ENCODE assay signal across 7 mouse cellular contexts in genomic region chr11:5691775-5692174, GRCm38 (mm10). TPM values are rescaled to one million over a fixed set of nuclear protein-coding genes. Genes with fewer than 3 reads are reported as not detected.
DNase-seq lines count a peak whose midpoint lies in the region; ATAC-seq and TF ChIP-seq lines count a peak whose summit lies in the region.

No protein-coding gene starts in this region.

- in situ Hi-C loops in CH12.LX (cut with MboI; ENCODE audit: low pct_ligation_motif_present, low pct_unique_long_range_greater_than_20kb, low sequenced_read_pairs): no loop called here

- TF ChIP-seq RAD21 in CH12.LX (IDR thresholded peaks at IDR 0.05; ENCODE audit: low read depth, low read length): peak; percentile 82
- TF ChIP-seq RAD21 in MEL (IDR thresholded peaks at IDR 0.05; ENCODE audit: low read depth, low read length): peak; percentile 98

- no peaks in the 10 kb centered on the region for H3K36me3 ChIP-seq in kidney, embryonic 14.5 days (ENCODE audit: control insufficient read depth, insufficient read depth, low read length)
- no peaks in the 10 kb centered on the region for H3K36me3 ChIP-seq in CH12.LX (replicated peaks in 1 of 2; ENCODE audit: control insufficient read depth in 1 of 2, insufficient read depth in 1 of 2, low read length in 1 of 2)
- no peaks in the 10 kb centered on the region; a peak in 1 of 4 replicates for H3K36me3 ChIP-seq in MEL (ENCODE audit: control insufficient read depth in 1 of 2, insufficient read depth in 2 of 2, low read length in 2 of 2)

- no peak overlapping the region for H3K4me2 ChIP-seq in kidney, embryonic 14.5 days (replicated peaks; ENCODE audit: low read depth, low read length)
- no peak overlapping the region for H3K4me2 ChIP-seq in CH12.LX (ENCODE audit: insufficient read depth, low read depth, poor library complexity, severe bottlenecking)

- TF ChIP-seq CTCF in CH12.LX (conservative IDR thresholded peaks at IDR 0.05 in 1 of 2, IDR thresholded peaks at IDR 0.05 in 1 of 2; ENCODE audit: low read depth in 2 of 2, low read length in 2 of 2): peak in 1 of 2 experiments; percentile 79; a peak in 2 of 4 replicates
- TF ChIP-seq CTCF in MEL (IDR thresholded peaks at IDR 0.05 in 2 of 3, conservative IDR thresholded peaks at IDR 0.05 in 1 of 3; ENCODE audit: control insufficient read depth in 1 of 3, insufficient read depth in 1 of 3, low read depth in 2 of 3, low read length in 3 of 3, poor library complexity in 1 of 3, severe bottlenecking in 1 of 3): peak; percentile 73 to 97 (median 74)

- no peaks in the 10 kb centered on the region for H3K27me3 ChIP-seq in kidney, embryonic 14.5 days (ENCODE audit: control insufficient read depth, insufficient read depth, low read length)
- H3K27me3 ChIP-seq in CH12.LX (replicated peaks) (no peaks in the 10 kb centered on the region), MEL (ENCODE audit: control insufficient read depth in 1 of 2, insufficient read depth in 2 of 2, low read length in 2 of 2) (no peaks in the 10 kb centered on the region)

- H3K9ac ChIP-seq in kidney, embryonic 14.5 days (ENCODE audit: low read depth, low read length): no peak overlapping the region
- no peak overlapping the region for H3K9ac ChIP-seq in CH12.LX (ENCODE audit: insufficient read depth, low read depth)
- H3K9ac ChIP-seq in MEL (ENCODE audit: control insufficient read depth, low read depth, low read length, poor library complexity, severe bottlenecking): no peak overlapping the region

- ATAC-seq in kidney, embryonic 14.5 days (ENCODE audit: low FRiP score, low TSS enrichment): no peak
- no peak for ATAC-seq in erythroid progenitor cell, adult 5-6 weeks (replicated peaks; ENCODE audit: low FRiP score, poor library complexity, severe bottlenecking)

- DNase-seq in kidney, adult 18-20 months: peak; percentile 45
- DNase-seq in CH12.LX (ENCODE audit: extremely low read depth) (no peak), MEL (ENCODE audit: low read depth, low spot score) (peak; percentile 71)
- peak; percentile 77 for DNase-seq in forelimb bud, embryonic 11.5 days (ENCODE audit: low read depth, low spot score)
- DNase-seq in lung, postnatal 4 days: peak; percentile 37 to 61

- H3K9me3 ChIP-seq in kidney, embryonic 14.5 days (ENCODE audit: control insufficient read depth, low read length): peaks cover 2% of the 10 kb centered on the region; the same call in 1 of the 2 replicates
- H3K9me3 ChIP-seq in CH12.LX (replicated peaks; ENCODE audit: low read length): no peaks in the 10 kb centered on the region
- no peaks in the 10 kb centered on the region for H3K9me3 ChIP-seq in MEL (replicated peaks; ENCODE audit: insufficient read depth, low read length)

- no peak overlapping the region for H3K4me3 ChIP-seq in kidney, embryonic 14.5 days (ENCODE audit: low read length)
- no peak overlapping the region for H3K4me3 ChIP-seq in CH12.LX (replicated peaks in 1 of 3; ENCODE audit: low read depth in 2 of 3, low read length in 2 of 3, poor library complexity in 1 of 3)
- no peak overlapping the region for H3K4me3 ChIP-seq in MEL (ENCODE audit: control insufficient read depth in 1 of 2, insufficient read depth in 1 of 2, low read depth in 2 of 2, low read length in 2 of 2)

- TF ChIP-seq EP300 in CH12.LX (IDR thresholded peaks at IDR 0.05; ENCODE audit: low read length) (no peak), MEL (IDR thresholded peaks at IDR 0.05; ENCODE audit: low read depth in 1 of 2, low read length in 2 of 2) (no peak)

- H3K4me1 ChIP-seq in kidney, embryonic 14.5 days (ENCODE audit: control insufficient read depth, insufficient read depth, low read length): no peaks in the 10 kb centered on the region
- peaks cover 0 to 7% of the 10 kb centered on the region in 2 experiments; a peak in 1 of 4 replicates for H3K4me1 ChIP-seq in CH12.LX (ENCODE audit: control insufficient read depth in 1 of 2, insufficient read depth in 2 of 2)
- H3K4me1 ChIP-seq in MEL (ENCODE audit: control insufficient read depth in 1 of 2, insufficient read depth in 2 of 2, low read length in 2 of 2): peaks cover 4 to 8% of the 10 kb centered on the region in 2 experiments; a peak in 3 of 4 replicates

- H3K79me2 ChIP-seq in CH12.LX (replicated peaks; ENCODE audit: control insufficient read depth, extremely low read depth, insufficient read depth, poor library complexity, severe bottlenecking) (no peaks in the 10 kb centered on the region), MEL (ENCODE audit: control insufficient read depth, insufficient read depth, low read length, poor library complexity) (no peaks in the 10 kb centered on the region)

- no peak for TF ChIP-seq POLR2A in CH12.LX (IDR thresholded peaks at IDR 0.05; ENCODE audit: low read depth, low read length)
- no peak for TF ChIP-seq POLR2A in MEL (IDR thresholded peaks at IDR 0.05; ENCODE audit: control insufficient read depth in 1 of 2, insufficient read depth in 1 of 2, low read depth in 1 of 2, low read length in 2 of 2, poor library complexity in 1 of 2)

- dilution Hi-C loops in CH12.LX (cut with MboI; ENCODE audit: extremely low pct_ligation_motif_present, extremely low pct_unique_long_range_greater_than_20kb, low sequenced_read_pairs): no loop called here

- 34% methylated on average over 7 of the region's 7 CpGs for WGBS in kidney, embryonic 14.5 days

- no peak overlapping the region for H3K27ac ChIP-seq in kidney, embryonic 14.5 days (ENCODE audit: low read depth, low read length)
- H3K27ac ChIP-seq in CH12.LX (ENCODE audit: insufficient read depth, low read depth): no peak overlapping the region
- H3K27ac ChIP-seq in MEL (ENCODE audit: control insufficient read depth, low read depth, low read length): no peak overlapping the region

TF ChIP-seq in CH12.LX, 34 proteins besides CTCF, POLR2A, EP300 and RAD21 (continues in another document):
- TF ChIP-seq ZNF384 (IDR thresholded peaks at IDR 0.05; ENCODE audit: low read depth, low read length) (no peak), UBTF (IDR thresholded peaks at IDR 0.05; ENCODE audit: low read depth, low read length) (no peak), E2F4 (IDR thresholded peaks at IDR 0.05; ENCODE audit: insufficient replicate concordance, low read depth, low read length) (no peak), JUN (IDR thresholded peaks at IDR 0.05; ENCODE audit: insufficient read depth, low read depth, low read length) (no peak), NELFE (IDR thresholded peaks at IDR 0.05; ENCODE audit: low read depth, low read length) (no peak), SMC3 (IDR thresholded peaks at IDR 0.05; ENCODE audit: low read depth, low read length) (peak; percentile 61), PAX5 (IDR thresholded peaks at IDR 0.05; ENCODE audit: low read length) (no peak), ELF1 (IDR thresholded peaks at IDR 0.05; ENCODE audit: low read depth, low read length) (0 out of 2 replicates have a peak, but pooled peaks have one; percentile 10), USF1 (IDR thresholded peaks at IDR 0.05; ENCODE audit: low read depth, low read length) (no peak), TCF12 (IDR thresholded peaks at IDR 0.05; ENCODE audit: low read depth, low read length) (no peak), GABPA (IDR thresholded peaks at IDR 0.05; ENCODE audit: insufficient replicate concordance, low read depth, low read length) (no peak), IRF4 (IDR thresholded peaks at IDR 0.05; ENCODE audit: low read depth, low read length) (peak; percentile 16; the same call in 1 of the 2 replicates), ZC3H11A (IDR thresholded peaks at IDR 0.05; ENCODE audit: low read depth, low read length) (no peak; the same call in 1 of the 2 replicates), KAT2A (IDR thresholded peaks at IDR 0.05; ENCODE audit: insufficient replicate concordance, low read length) (no peak), MAX (IDR thresholded peaks at IDR 0.05; ENCODE audit: low read length) (no peak), MYC (IDR thresholded peaks at IDR 0.05; ENCODE audit: low read depth, low read length) (no peak)

TF ChIP-seq in MEL, 35 proteins besides CTCF, POLR2A, EP300 and RAD21:
- TF ChIP-seq ZC3H11A (IDR thresholded peaks at IDR 0.05; ENCODE audit: low read depth, low read length) (peak; percentile 97), ZNF384 (IDR thresholded peaks at IDR 0.05; ENCODE audit: low read depth, low read length) (0 out of 2 replicates have a peak, but pooled peaks have one; percentile 31), SMC3 (IDR thresholded peaks at IDR 0.05; ENCODE audit: low read depth, low read length) (peak; percentile 96), USF1 (IDR thresholded peaks at IDR 0.05; ENCODE audit: low read depth, low read length) (no peak), USF2 (IDR thresholded peaks at IDR 0.05; ENCODE audit: borderline replicate concordance in 1 of 2, insufficient read depth in 1 of 2, low read depth in 1 of 2, low read length in 2 of 2) (no peak), RCOR1 (IDR thresholded peaks at IDR 0.05; ENCODE audit: low read depth, low read length) (peak; percentile 19; the same call in 1 of the 2 replicates)

RNA-seq across cellular contexts. Expression of gene Mrps24, which starts 23.7 kb away (rescaled TPM):
- polyA plus RNA-seq in kidney, embryonic 14.5 days (2014; fragmentation: Nextera tagmentation; extraction: Ambion mirVana): 206 and 264 TPM in 2 replicates
- total RNA-seq in CH12.LX (2012; rRNA removed) (107 and 109 TPM in 2 replicates), CH12.LX (2014; rRNA removed) (70.9 and 73.8 TPM in 2 replicates), MEL (2012; rRNA removed) (159 and 184 TPM in 2 replicates)
- polyA plus RNA-seq in CH12.LX (2012; ENCODE audit: insufficient read length, low read depth) (90.8 and 95.1 TPM in 2 replicates), MEL (2012; ENCODE audit: insufficient read depth in 1 of 2, insufficient read length in 2 of 2, low read depth in 1 of 2, low replicate concordance in 2 of 2, missing spikeins in 1 of 2) (100 to 1,000 TPM in 1 of 2 experiments, not detected in 1; 163 TPM)
- total RNA-seq in erythroid progenitor cell, adult 5-6 weeks (2015; ENCODE audit: low replicate concordance): 37.5 and 45.3 TPM in 2 replicates
- total RNA-seq in erythroid progenitor cell, adult 5-6 weeks (2017; ENCODE audit: low replicate concordance): 6.3 and 21.7 TPM in 2 replicates
